Mouse (Mus musculus) CD4-positive helper T cell, adult 2 months (primary cell): ENCODE measurements around the gene Hcar1.

Experiments used
- DNase-seq: peaks from one replicate; pipeline ENCODE4 v3.0.0-alpha.2; 2012; ENCODE audit warnings: low read depth, missing footprints, low spot score

Hcar1 gene

DNA sequence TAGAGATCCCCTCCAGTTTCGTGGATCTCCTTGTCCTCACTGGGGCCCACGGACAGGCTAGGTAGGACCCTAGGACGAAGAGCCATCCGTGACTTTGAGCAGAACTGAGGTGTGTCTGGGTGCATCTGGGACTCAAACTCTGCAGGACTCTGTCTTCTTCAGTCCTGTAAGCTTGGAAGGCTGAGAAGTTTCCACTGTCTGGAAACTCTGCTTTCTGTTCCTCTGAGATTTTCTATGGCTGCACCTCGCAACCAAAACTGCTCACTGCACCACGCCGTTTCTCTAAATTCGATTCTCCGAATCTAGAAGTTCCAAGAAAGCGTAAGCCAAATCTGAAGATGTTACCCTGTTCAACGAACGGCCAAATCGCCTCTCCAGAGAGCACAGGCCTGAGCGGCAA is 15.9 kb downstream of the Hcar1 start:
- DNase-seq, result no peak

DNA sequence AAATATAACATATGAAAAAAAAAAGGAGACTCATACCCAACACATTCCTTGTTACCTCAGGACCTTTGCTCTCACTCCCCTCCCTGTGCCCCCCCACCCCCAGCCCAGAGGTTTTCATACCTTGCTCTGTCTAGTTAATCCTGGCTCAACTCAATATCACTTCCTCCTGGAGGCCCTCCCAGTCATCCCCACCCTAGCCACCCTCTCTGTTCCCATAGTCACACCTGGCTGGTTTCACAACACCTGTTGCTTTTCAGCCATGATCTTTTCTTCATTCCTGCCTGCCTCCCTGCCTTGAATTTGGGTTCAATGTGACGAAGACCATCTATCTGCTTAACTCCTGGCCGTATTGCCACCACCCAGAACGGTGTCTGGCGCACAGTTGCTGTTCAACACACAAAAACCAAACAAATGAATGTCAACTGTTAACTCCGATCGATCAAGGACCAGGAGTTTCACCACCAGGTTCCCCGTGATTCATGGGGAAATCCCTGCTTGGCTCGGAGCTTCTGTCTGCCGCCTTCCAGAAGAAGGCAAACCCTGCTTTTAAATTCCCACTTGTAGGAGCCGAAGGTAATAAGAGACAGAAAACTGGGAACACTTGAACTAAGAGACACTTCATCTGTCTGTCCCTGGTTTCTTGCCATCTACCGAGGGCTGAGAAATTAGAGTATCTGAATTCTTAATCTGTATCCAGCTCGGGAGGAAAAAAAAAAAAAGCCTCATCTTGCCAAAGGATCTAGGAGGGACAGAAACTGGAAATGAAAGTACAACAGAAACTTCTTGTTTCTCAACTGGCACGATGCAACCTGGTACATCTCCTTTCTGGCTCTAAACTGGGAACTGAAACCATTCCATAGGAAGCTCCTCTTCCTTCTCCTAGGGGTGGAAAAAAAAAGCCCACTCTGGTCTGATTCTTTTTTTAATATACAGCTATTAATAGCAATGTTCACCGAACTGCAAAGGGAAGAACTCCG is 17.2 kb downstream of the Hcar1 start:
- DNase-seq, result no peak

DNA sequence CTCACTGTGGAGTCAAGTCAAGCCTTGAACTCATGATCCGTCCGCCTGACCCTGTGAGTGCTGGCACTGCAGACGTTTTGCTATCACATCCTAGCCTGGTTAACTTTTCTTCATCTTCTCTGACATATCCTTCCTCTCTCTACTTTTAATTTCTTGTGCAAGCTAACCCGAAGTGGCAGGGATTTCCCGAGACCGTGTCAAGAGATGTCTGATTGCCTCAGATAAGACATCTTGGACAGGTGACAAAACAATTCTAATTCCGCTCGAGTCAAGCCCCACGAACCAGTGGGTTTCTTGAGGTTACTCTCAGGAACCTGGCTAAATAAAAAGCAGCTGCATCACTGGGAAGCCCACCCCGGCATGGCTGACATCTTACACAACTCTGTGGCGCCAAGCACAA is 21.0 kb downstream of the Hcar1 start:
- DNase-seq, result no peak

DNA sequence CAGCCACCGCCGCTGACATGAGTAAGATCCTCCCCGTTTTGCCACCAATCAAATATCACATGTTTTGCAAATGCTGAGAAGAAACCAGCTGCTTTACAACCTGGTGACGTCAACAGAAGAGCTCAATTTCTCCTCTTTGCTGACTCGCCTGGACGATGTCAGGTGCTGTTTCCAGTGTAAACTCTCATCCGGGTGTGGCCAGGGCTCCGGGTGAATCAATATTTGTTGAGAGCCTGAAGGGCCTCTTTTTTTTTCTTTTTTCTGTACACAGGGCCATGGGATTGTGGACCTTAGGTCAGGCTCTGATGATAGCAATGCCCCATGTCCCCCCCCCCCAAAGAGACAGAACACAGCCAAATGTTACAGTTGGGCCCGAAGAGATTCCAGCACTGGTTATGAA is 25.3 kb downstream of the Hcar1 start:
- DNase-seq, result no peak

DNA sequence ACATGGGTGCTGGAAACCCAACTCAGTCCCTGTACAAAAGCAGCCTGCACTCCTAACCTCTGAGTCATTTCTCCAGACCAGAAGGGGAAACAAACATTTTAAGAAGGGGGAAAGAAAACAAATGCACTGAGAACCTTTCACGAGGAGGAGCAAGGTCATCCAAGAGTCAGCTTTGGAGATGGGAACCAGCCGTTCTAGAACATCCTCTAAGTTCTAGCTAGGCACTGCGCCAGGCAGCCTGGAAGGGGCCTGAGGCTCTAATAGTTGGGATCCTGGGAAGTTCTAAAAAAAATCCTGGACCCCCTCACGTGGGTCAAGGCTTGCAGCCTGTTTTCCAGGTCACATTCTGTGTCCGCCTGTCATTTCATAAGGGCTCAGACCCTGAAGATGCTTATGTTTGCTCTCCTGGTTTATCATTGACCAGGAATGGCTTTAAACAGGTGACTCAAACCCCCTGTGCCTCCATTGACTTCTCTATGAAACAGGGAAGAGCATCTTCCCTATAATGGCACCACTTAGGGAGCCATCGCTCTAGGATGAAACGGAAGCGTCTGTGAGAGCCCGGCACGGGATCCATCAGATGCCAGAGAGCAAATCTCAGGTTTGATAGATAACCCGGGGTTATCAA is 25.8 kb downstream of the Hcar1 start:
- no peak for DNase-seq

DNA sequence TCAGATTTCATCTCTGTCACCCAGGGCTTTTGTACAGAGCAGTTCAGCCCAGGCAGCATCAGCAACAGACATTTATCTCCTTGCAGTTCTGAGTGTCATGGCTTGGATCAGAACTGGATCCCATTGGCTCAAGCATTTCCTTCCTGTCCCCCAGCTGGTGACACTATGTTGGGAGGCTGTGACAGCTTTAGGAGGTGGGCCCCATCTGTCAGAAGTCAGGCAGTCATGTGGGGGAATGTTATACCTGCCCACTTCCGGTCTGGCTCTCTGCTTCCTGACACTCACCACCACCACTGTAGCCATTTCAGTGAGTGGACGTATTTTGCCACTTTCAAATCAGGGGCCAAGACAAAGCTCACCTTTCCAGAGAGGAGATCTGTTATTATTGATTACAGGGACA is 28.4 kb downstream of the Hcar1 start:
- DNase-seq, result no peak

DNA sequence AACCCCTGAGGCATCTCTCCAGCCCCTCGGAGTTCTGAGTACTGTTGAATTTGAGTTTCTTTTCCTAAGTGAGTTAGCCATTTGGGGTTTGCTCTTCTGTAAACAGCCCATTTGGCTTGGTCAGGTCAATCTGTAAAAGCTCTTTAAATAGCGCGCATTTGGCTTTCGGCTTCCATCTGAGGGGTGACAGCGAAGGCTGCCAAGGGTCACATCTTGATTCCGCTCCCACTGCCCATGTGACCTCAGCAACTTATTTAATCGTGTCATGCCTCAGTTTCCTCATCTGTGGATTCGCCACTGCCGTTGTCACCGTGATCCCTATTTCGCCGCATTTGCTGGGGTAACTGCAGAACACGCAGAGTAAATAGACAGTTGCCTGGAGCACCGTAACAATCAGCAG is 35.5 kb downstream of the Hcar1 start:
- no peak for DNase-seq

DNA sequence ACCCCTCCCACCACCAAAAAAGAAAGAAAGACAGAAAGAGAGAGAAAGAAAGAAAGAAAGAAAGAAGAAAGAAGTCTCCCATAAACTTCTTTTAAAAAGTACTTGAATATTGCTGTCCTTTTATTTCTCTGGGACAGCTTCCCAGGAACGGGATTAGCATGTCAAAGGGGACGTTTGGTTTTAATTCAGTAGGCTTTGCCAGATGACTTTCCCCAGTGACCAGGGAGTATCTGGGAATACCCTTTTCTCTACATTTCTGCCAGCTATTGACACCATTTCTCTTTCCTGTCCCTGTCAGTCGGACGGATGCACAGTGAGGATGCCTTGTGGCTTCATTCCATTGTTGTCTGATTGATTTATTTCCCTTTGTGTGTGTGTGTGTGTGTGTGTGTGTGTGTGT is 36.0 kb downstream of the Hcar1 start:
- no peak for DNase-seq

DNA sequence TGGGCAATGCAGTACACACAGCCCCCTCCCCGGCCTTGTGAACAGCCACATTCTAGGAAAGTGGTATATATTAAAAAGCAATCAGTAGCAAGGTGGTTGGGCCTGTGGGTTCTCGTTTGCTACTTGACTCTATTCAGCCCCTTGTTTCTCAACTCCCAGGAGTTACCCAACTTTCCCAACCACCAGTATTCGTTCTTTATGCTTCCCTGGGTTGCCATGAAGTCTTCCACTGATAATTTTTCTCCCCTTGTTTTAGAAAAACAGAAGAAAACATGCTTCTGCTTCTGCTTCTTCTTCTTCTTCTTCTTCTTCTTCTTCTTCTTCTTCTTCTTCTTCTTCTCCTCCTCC is 36.9 kb downstream of the Hcar1 start:
- DNase-seq, result no peak

DNA sequence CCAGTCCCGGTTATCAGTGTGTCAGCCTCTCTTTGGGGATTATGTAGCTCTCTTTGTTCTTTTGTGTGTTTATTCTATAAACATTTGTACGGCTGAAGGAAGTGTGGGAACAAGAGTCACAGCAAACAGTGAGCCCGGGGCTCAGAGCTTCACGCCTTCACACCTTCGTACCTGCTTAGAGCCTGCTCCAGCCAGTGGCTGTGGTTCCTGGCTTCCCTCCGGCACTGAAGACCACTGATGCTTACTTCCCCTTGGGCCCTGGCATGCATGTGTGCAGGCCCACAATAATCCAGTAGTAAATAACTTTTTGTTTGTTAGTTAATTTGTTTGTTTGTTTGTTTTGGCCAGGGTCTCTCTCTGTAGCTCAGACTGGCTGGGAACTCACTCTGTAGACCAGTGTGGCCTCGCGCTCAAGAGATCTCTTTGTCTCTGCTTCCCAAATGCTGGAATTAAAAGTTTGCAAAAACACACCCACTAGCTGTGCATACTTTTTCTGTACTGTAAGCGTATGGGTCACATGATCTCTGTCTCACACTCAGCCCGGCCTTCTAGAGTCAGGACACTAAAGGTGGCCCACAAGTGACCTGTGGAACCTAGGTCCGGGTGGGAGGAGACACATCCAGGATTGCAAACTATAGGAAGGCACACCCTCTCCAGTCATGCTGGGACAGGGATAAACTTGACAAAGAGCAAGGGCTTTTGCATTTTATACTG is 37.4 kb downstream of the Hcar1 start:
- DNase-seq, result no peak

DNA sequence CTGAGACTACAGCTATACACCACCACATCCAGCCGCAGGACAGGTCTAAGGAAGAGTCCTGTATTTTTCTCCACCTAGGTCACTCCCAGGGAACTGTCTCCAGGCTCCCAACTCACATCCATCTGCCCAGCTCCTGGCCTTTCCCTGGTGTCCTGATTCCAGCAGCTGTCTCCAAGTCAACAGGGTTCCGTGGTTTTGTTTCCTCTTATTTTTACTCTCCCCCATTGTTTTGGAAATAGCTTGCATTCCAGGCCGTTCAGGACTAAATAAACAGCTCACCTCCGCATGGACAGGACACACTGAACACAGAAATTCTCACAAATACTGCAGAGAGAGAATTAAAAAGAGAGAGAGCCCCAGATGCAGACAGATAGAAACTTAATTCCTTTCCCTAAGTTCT is 42.4 kb downstream of the Hcar1 start:
- DNase-seq, result no peak

DNA sequence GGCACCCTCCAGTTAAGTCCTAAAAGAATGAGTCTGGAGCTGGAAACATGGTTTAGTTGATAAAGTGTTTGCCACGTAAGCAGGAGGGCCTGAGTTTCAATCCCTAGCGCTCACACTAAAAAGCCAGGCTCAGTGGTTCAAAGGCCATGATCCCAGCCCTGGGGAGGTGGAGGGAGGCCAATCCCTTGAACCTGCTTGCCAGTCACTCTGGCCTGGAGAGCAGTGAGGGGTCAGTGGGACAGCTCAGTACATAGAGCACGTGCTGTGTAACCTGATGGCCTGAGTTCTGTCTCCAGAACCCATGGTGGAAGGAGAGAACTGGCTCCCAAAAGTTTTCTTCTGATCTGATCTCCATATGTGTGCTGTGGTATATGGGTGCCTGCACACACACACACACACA is 45.0 kb downstream of the Hcar1 start:
- no peak for DNase-seq

DNA sequence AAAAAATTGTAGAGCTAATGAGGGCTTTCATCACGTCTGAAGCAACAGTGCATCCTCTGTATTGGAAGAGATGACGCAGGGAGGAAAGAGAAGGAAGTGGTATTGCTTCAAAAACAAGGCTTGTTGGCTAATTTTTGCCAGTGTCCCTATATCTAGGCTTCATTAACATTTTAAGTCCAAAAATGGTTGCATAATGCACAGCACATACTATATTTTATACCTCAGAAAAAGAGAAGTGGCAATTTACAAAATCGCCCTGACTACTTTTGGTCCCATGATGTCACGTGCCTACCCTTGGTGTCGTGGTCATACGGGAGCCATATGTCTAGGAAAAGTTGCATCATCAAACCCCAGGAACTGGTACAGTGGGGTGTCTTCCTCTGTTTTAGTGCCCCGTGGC is 47.5 kb downstream of the Hcar1 start:
- no peak for DNase-seq

DNA sequence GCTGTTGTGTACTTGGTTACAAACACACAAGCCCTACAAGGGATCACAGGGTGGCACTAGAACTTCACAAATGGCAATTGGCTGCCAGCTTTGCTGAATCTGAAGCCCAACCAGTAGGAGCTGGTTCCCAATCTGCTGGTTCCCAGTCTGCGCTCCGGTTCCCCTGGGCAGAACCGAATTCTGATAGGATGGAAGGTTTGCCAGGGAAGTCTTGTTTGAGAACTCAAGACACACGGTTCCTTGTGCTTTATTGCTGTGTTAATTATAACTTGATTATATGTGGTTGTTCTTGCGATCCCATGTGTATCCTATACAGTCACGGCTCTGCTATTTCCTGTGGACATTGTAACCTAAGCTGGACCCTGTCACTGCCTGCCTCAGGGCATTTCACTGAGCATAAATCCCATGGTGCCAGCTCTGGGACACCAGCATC is 52.1 kb downstream of the Hcar1 start:
- no peak for DNase-seq
